Mouse (Mus musculus) neural tube, embryonic 11.5 days (tissue): Measurements from ENCODE around the gene Sell. TPM values are rescaled to one million over a fixed set of nuclear protein-coding genes. Genes with fewer than 3 reads are reported as not detected.

Source experiments
- ATAC-seq: fragments of 200-750 bp; cut with Nextera tagmentation; 2 replicates; pipeline ENCODE4 v1.8.0; 2017; ENCODE audit warnings: moderate number of reproducible peaks, mild to moderate bottlenecking, moderate TSS enrichment, moderate library complexity; ENCODE audit not compliant: insufficient read depth, low FRiP score, low TSS enrichment
- DNase-seq: peaks from one replicate; pipeline ENCODE4 v3.0.0-alpha.2; 2015; ENCODE audit warnings: low spot score
- H3K27ac ChIP-seq: fragments of 300-500 bp; sonication (generic); 2 replicates; pipeline ENCODE4 v1.5.1; 2014; ENCODE audit warnings: low read depth, mild to moderate bottlenecking, low read length
- H3K27me3 ChIP-seq: fragments of 300-500 bp; sonication (generic); 2 replicates; pipeline ENCODE4 v1.6.1; 2014; ENCODE audit warnings: mild to moderate bottlenecking, low read length, mixed read lengths; ENCODE audit not compliant: control insufficient read depth, insufficient read depth
- H3K36me3 ChIP-seq: fragments of 300-500 bp; sonication (generic); 2 replicates; pipeline ENCODE4 v1.6.1; 2014; ENCODE audit warnings: mild to moderate bottlenecking, low read length, moderate library complexity, mixed read lengths; ENCODE audit not compliant: control insufficient read depth, insufficient read depth
- H3K4me1 ChIP-seq: fragments of 300-500 bp; sonication (generic); 2 replicates; pipeline ENCODE4 v1.6.1; 2014; ENCODE audit warnings: low read length, mixed read lengths; ENCODE audit not compliant: control insufficient read depth, insufficient read depth
- H3K4me2 ChIP-seq: fragments of 300-500 bp; sonication (generic); 2 replicates; pipeline ENCODE4 v1.6.1; 2014; ENCODE audit warnings: low read depth, mild to moderate bottlenecking, moderate library complexity
- H3K4me3 ChIP-seq: fragments of 300-500 bp; sonication (generic); 2 replicates; pipeline ENCODE4 v1.5.1; 2014; ENCODE audit warnings: low read depth, low read length
- H3K9ac ChIP-seq: fragments of 300-500 bp; sonication (generic); 2 replicates; pipeline ENCODE4 v1.6.1; 2014; ENCODE audit warnings: mild to moderate bottlenecking, low read length
- H3K9me3 ChIP-seq: fragments of 300-500 bp; sonication (generic); 2 replicates; pipeline ENCODE4 v1.6.1; 2016; ENCODE audit warnings: low read length; ENCODE audit not compliant: control insufficient read depth
- WGBS: fragments of 180-500 bp; shearing (Covaris S2); extraction: QIAGEN DNeasy Blood & Tissue Kit; methylation state at CpG from one replicate; pipeline ENCODE4 v1.1.7; 2014; 5-methylcytosine and 5-hydroxymethylcytosine counted together
- polyA plus RNA-seq: library from polyadenylated mRNA; unstranded; fragments of >200 nt; fragmentation: Nextera tagmentation; extraction: Ambion mirVana; gene quantifications from 2 replicates; pipeline ENCODE4 v1.2.1, GENCODE M21; 2014

The Sell gene
- polyA plus RNA-seq, 1 experiment from 2014 or later = not detected

GRCm38 (mm10) chr1:164130013-164130412 is 68.2 kb downstream of the Sell start:
- no peak overlapping the region for H3K9ac ChIP-seq
- no peaks in the 10 kb centered on the region for H3K27me3 ChIP-seq
- no peaks in the 10 kb centered on the region for H3K4me1 ChIP-seq
- H3K36me3 ChIP-seq = no peaks in the 10 kb centered on the region
- no peak overlapping the region for H3K4me3 ChIP-seq
- no peak for ATAC-seq
- DNase-seq = no peak
- no peak overlapping the region for H3K27ac ChIP-seq
- H3K4me2 ChIP-seq = no peak overlapping the region
- 61% methylated on average over 3 of the region's 3 CpGs for WGBS
- H3K9me3 ChIP-seq = no peaks in the 10 kb centered on the region

GRCm38 (mm10) chr1:164132609-164133008 is 70.8 kb downstream of the Sell start:
- no peak for ATAC-seq
- DNase-seq = no peak
- Histone ChIP-seq H3K27me3 (no peaks in the 10 kb centered on the region), H3K36me3 (no peaks in the 10 kb centered on the region), H3K4me1 (no peaks in the 10 kb centered on the region), H3K9ac (no peak overlapping the region), H3K27ac (no peak overlapping the region), H3K4me2 (no peak overlapping the region), H3K9me3 (no peaks in the 10 kb centered on the region), H3K4me3 (no peak overlapping the region)
- 85% methylated on average over 1 of the region's 1 CpGs for WGBS

Other genes starting within 250 kb of the Sell start
- 17.8 and 20.8 TPM in 2 replicates for gene Scyl3, start 132.9 kb upstream of the Sell start, polyA plus RNA-seq
- 31.5 and 32.1 TPM in 2 replicates for gene BC055324, start 67.2 kb upstream of the Sell start, polyA plus RNA-seq
- 8.9 and 10.1 TPM in 2 replicates for gene Mettl18, start 67.1 kb upstream of the Sell start, polyA plus RNA-seq
- 0.08 TPM in 1 of 2 replicates, not detected in the other for gene Sele, start 13.7 kb upstream of the Sell start, polyA plus RNA-seq
- not detected in 2 replicates for gene Selp, start 53.3 kb downstream of the Sell start, polyA plus RNA-seq
- 0.38 and 0.42 TPM in 2 replicates for gene F5, start 89.9 kb downstream of the Sell start, polyA plus RNA-seq
- gene Slc19a2, start 187.1 kb downstream of the Sell start, polyA plus RNA-seq = 10.5 and 11.0 TPM in 2 replicates
- gene Ccdc181, start 213.6 kb downstream of the Sell start, polyA plus RNA-seq = 12.6 and 13.5 TPM in 2 replicates
- gene Nme7, start 242.1 kb downstream of the Sell start, polyA plus RNA-seq = 32.4 and 35.4 TPM in 2 replicates
- gene Blzf1, start 245.5 kb downstream of the Sell start, polyA plus RNA-seq = 28.3 and 28.9 TPM in 2 replicates